Mouse (Mus musculus): ENCODE results near the gene Olfr348. TPM values are rescaled to one million over a fixed set of nuclear protein-coding genes. Genes with fewer than 3 reads are reported as not detected.

The Olfr348 gene
- polyA plus RNA-seq (2012; rRNA removed): not detected in 2 replicates

- Histone ChIP-seq H3K27ac (ENCODE audit: insufficient read depth, low read depth, low read length) (no peak within 1 kb of the TSS), H3K27me3 (ENCODE audit: control insufficient read depth, insufficient read depth, low read length) (no peaks in the 10 kb centered on the region)
- WGBS: 62% methylated on average over 2 of the region's 2 CpGs
Measured at GRCm38 (mm10) chr2:36783976-36784375, at the start of gene Olfr348. TSS of gene Olfr348 (plus strand) at chr2:36784276.

DNA sequence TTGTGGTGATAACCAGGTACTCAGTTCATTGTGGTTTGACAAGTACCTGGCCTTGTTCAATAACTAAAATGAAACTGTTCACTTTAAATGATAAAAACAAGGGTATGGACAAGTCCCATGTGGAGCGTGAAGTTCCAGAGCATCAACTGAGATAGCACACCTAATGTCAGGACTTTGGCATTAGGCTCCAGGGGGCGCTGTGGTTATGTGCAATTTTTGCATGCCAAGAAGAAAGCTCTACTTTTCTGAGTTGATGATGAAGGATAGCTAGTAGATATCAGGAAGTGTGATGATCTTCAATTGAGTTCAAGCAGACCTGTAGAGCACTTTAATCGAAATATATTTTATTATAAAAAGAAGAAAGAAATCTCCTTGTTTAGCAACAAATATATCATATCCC is 47.9 kb upstream of the Olfr348 start:
- H3K4me1 ChIP-seq (ENCODE audit: control insufficient read depth, insufficient read depth, insufficient read length, low read length): no peaks in the 10 kb centered on the region

More at GRCm38 (mm10) chr2:36783976-36784375, at the start of gene Olfr348:
- H3K36me3 ChIP-seq (ENCODE audit: control insufficient read depth, insufficient read depth, low read length): no peaks in the 10 kb centered on the region
- H3K4me1 ChIP-seq (ENCODE audit: control insufficient read depth, insufficient read depth, insufficient read length, low read length): no peaks in the 10 kb centered on the region
- no peak for TF ChIP-seq CTCF (IDR thresholded peaks at IDR 0.05; ENCODE audit: extremely low read depth, insufficient read length, insufficient replicate concordance, low read depth, low read length)
- TF ChIP-seq POLR2A (IDR thresholded peaks at IDR 0.05; ENCODE audit: low read depth, low read length): no peak
- no peak within 1 kb of the TSS for H3K4me3 ChIP-seq (ENCODE audit: low read depth, low read length)

GRCm38 (mm10) chr2:36790238-36790637 is 6.2 kb downstream of the Olfr348 start, which contains the start of gene Olfr50:
TSS of gene Olfr50 (plus strand) at chr2:36790538.
- TF ChIP-seq CTCF (IDR thresholded peaks at IDR 0.05; ENCODE audit: extremely low read depth, insufficient read length, insufficient replicate concordance, low read depth, low read length) (no peak), POLR2A (IDR thresholded peaks at IDR 0.05; ENCODE audit: low read depth, low read length) (no peak)
- no peaks in the 10 kb centered on the region for H3K27me3 ChIP-seq (ENCODE audit: control insufficient read depth, insufficient read depth, low read length)
- H3K36me3 ChIP-seq (ENCODE audit: control insufficient read depth, insufficient read depth, low read length): no peaks in the 10 kb centered on the region
- H3K27ac ChIP-seq (ENCODE audit: insufficient read depth, low read depth, low read length): no peak within 1 kb of the TSS
- H3K4me1 ChIP-seq (ENCODE audit: control insufficient read depth, insufficient read depth, insufficient read length, low read length): no peaks in the 10 kb centered on the region
- H3K4me3 ChIP-seq (ENCODE audit: low read depth, low read length): no peak within 1 kb of the TSS
- 79% methylated on average over 2 of the region's 2 CpGs for WGBS

More for the DNA sequence above, 47.9 kb upstream of the Olfr348 start:
- TF ChIP-seq CTCF (IDR thresholded peaks at IDR 0.05; ENCODE audit: extremely low read depth, insufficient read length, insufficient replicate concordance, low read depth, low read length) (no peak), POLR2A (IDR thresholded peaks at IDR 0.05; ENCODE audit: low read depth, low read length) (no peak)
- H3K27ac ChIP-seq (ENCODE audit: insufficient read depth, low read depth, low read length): no peak overlapping the region
- 47% methylated on average over 3 of the region's 3 CpGs for WGBS
- H3K4me3 ChIP-seq (ENCODE audit: low read depth, low read length): no peak overlapping the region
- no peaks in the 10 kb centered on the region for H3K27me3 ChIP-seq (ENCODE audit: control insufficient read depth, insufficient read depth, low read length)
- H3K36me3 ChIP-seq (ENCODE audit: control insufficient read depth, insufficient read depth, low read length): no peaks in the 10 kb centered on the region

DNA sequence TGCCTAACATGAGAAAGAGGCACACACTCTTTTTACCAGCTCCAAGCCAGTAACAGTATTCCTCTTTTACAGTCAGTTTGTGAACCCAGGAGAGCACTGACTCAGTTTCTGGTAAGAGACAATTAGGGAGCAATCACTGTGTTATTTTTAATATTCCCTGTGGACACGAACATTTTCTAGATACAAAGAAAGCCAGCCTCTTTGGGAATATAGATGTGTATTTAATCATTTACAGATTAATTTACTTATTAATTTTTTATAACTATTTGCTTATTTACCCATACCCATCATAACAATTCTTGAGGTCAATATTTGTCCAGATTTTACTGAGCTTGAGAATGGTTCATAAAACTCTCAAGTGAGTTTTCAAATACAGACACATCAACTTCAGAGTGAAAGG is 32.9 kb downstream of the Olfr348 start, which contains the start of gene Olfr3:
TSS of gene Olfr3 (minus strand) at position 101 of the 400 bp plus-strand sequence.
- H3K4me3 ChIP-seq (ENCODE audit: low read depth, low read length): no peak within 1 kb of the TSS
- H3K4me1 ChIP-seq (ENCODE audit: control insufficient read depth, insufficient read depth, insufficient read length, low read length): no peaks in the 10 kb centered on the region
- no peaks in the 10 kb centered on the region for H3K27me3 ChIP-seq (ENCODE audit: control insufficient read depth, insufficient read depth, low read length)
- TF ChIP-seq POLR2A (IDR thresholded peaks at IDR 0.05; ENCODE audit: low read depth, low read length) (no peak), CTCF (IDR thresholded peaks at IDR 0.05; ENCODE audit: extremely low read depth, insufficient read length, insufficient replicate concordance, low read depth, low read length) (no peak)
- 62% methylated on average over 1 of the region's 1 CpGs for WGBS
- no peak within 1 kb of the TSS for H3K27ac ChIP-seq (ENCODE audit: insufficient read depth, low read depth, low read length)
- no peaks in the 10 kb centered on the region for H3K36me3 ChIP-seq (ENCODE audit: control insufficient read depth, insufficient read depth, low read length)

Other genes with a start within 250 kb of the Olfr348 start
- not detected in 2 replicates for gene Olfr344, start 217.6 kb upstream of the Olfr348 start, polyA plus RNA-seq (2012; rRNA removed)
- gene Olfr345, start 144.2 kb upstream of the Olfr348 start, polyA plus RNA-seq (2012; rRNA removed): not detected in 2 replicates
- not detected in 2 replicates for gene Olfr346, start 98.5 kb upstream of the Olfr348 start, polyA plus RNA-seq (2012; rRNA removed)
- not detected in 2 replicates for gene Olfr347, start 52.4 kb upstream of the Olfr348 start, polyA plus RNA-seq (2012; rRNA removed)
- not detected in 2 replicates for gene Olfr50, start 6.3 kb downstream of the Olfr348 start, polyA plus RNA-seq (2012; rRNA removed)
- gene Olfr3, start 32.8 kb downstream of the Olfr348 start, polyA plus RNA-seq (2012; rRNA removed): not detected in 2 replicates
- gene Olfr350, start 62.0 kb downstream of the Olfr348 start, polyA plus RNA-seq (2012; rRNA removed): not detected in 2 replicates
- not detected in 2 replicates for gene Olfr351, start 78.4 kb downstream of the Olfr348 start, polyA plus RNA-seq (2012; rRNA removed)
- gene Olfr352, start 84.2 kb downstream of the Olfr348 start, polyA plus RNA-seq (2012; rRNA removed): not detected in 2 replicates
- gene Olfr353, start 108.7 kb downstream of the Olfr348 start, polyA plus RNA-seq (2012; rRNA removed): not detected in 2 replicates
- not detected in 2 replicates for gene Olfr354, start 121.4 kb downstream of the Olfr348 start, polyA plus RNA-seq (2012; rRNA removed)
- gene Olfr355, start 144.6 kb downstream of the Olfr348 start, polyA plus RNA-seq (2012; rRNA removed): not detected in 2 replicates
- not detected in 2 replicates for gene Olfr356, start 152.8 kb downstream of the Olfr348 start, polyA plus RNA-seq (2012; rRNA removed)
- gene Olfr357, start 209.6 kb downstream of the Olfr348 start, polyA plus RNA-seq (2012; rRNA removed): not detected in 2 replicates
- not detected in 2 replicates for gene Olfr358, start 225.1 kb downstream of the Olfr348 start, polyA plus RNA-seq (2012; rRNA removed)